Mouse (Mus musculus) left cerebral cortex, postnatal 10 days (tissue): ENCODE measurements around the gene Ddah2. TPM values are rescaled to one million over a fixed set of nuclear protein-coding genes. Genes with fewer than 3 reads are reported as not detected.

Source experiments
- DNase-seq, 2 experiments: peaks; one replicate each; pipeline ENCODE4 v3.0.0; 2021 to 2022; ENCODE audit warnings: low spot score in 2 of 2, mixed read lengths in 1 of 2; ENCODE audit errors: extremely low spot score in 1 of 2
- intact Hi-C: fragments of 180-260 bp; cut with DNase I; formaldehyde crosslinking; loops from one replicate; pipeline ENCODE4 v1.15.1; 2025
- total RNA-seq, 2 experiments: library from RNA; stranded (reverse); gene quantifications; 2 replicates each; pipeline ENCODE4 v1.2.3; 2021

Ddah2 gene
- total RNA-seq, 2 experiments from 2014 or later = 26.3 to 31.1 TPM

DNA sequence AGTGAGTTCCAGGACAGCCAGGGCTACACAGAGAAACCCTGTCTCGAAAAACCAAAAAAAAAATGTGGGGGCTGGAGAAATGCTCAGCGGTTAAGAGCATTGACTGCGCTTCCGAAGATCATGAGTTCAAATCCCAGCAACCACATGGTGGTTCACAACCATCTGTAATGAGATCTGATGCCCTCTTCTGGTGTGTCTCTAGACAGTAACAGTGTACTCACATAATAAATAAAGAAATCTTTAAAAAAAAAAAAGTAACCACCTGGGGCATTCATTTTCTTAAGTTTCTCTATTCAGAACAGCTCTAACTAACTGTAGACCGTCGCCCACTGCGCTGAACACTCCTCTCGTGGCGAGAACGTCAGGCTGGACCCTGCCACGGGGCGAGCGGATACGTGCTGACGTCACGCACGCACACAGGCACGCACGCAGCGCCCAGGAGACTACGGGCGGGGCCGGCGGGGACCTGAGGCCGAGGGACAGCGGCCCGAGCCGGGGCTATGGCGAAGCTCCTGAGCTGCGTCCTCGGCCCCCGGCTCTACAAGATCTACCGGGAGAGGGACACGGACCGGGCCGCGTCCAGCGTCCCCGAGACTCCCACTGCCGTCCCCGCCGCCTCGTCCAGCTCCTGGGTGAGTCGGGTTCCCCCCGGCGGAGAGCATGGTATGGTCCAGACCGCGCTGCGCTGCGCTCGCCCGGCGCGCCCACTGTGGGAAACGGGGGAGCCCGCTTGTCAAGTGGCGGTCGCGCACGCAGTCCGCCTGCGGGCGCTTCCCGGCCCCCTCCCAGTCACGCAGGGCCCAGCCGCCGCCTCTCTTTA lies 30.2 kb downstream of the Ddah2 start, which contains the start of gene Abhd16a:
Gene Abhd16a (plus strand): TSS at position 439 of the 820 bp plus-strand sequence.
- peak; percentile 93 to 97 for DNase-seq
- intact Hi-C loops = no loop called here

DNA sequence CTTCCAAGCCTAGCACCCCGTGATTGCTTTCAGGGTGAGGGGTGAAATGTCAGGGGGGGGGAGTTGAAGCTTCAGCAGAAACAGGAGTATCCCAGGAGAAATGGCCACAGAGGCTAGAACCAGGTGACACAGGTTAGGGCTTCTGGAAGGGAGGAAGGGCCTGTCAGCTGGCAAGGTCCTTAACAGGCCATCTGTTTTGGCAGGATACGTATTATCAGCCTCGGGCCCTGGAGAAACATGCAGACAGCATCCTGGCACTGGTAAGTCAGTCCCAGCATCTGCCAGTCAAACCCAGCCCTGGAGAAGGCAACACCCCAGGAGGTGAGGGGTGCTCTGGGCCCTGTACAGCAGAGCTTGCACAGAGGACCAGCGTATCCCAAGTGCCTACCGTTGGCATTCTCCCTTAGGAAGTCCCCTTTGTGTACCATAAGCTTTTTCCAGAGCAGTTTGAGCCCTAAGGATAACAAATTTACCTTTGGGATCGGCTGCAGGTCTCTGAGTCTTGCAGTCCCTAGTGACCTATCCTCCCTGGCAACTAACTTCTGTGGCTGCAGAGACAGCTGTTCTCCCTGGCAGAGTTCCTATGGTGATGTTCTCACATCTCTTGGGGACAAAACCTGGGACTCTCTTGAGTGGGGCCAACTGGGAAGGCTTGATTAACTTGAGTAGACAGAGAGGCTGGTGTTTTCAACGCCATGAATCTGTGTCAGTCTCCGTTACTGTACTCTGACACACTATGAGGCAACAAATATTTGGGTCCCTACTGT lies 31.5 kb downstream of the Ddah2 start:
- intact Hi-C loops = no loop called here
- DNase-seq = no peak

DNA sequence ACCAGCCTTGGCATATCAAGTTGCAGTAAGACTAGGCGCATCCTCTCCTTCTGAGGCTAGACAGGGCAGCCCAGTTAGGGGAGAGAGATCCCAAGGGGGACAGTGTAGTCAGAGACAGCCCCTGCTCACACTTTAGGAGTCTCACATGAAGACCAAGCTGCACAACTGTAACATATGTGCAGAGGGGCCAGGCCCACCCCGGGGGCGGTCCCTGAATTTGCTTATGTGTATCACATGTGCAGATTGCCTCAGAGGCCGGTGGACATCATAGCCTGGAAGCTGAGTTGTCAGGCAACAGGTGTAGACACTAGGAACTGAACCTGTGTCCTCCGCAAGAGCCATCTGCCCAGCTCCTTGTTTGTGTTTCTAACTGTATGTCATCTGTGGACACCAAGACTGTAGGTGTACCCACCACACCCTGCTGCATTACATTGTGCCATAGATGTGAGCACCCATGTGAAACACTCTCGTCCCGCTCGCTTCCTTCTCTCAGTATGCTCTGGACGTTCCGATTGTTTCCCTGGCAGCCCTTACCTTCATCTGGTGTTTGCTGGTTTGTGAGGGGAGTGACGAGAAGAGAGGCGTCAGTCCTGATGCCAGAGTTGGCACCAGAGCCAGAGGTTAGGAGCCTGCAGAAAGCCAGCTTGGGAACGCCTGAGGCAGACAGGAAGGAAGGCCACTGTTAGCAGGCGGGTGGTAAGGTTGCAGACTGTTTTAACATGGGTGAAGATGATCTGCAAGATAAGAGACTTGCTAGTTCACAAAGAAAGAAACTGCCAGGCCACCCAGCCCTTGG lies 33.8 kb downstream of the Ddah2 start:
- intact Hi-C loops = no loop called here
- no peak for DNase-seq

DNA sequence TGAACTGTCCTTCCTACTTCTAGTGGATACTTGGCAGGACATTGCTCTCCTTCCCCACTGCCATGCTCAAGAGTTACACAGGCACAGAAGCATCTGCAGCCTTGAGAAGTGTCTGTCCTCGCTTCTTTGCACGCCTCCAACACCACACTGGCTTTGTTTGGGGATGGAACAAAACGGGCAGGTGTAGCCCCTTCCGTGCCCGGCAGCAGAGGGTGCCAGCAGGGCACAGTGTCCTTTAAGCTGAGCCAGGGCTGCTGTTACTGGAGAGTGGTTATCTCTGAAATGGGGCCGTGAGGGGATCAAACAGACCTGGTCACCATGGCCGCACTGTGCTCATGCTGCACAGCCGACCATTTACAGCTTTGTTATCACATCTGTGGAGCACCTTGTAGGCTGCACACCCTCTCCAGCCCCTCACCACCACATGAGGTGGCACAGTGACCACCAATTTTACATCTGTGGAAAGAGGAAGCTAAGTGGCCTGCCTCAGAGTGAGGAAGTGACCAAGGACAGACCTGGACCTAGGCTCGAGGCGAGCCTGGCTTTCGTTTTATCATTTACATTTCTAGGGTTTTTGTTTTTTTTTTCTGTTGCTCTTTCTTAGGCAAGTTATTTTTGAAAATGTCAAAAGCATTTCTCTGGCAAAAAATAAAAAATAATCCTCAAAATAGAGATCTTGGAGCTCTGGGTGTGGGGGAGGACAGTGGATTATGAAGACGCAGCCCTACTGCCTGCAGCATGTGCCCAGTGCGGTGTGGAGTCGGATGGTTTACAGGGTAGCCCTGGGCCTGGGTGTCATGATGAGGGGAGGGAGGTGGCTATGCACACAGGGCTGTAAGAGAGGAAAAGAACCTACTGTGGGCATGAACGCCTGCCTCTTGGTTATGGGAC lies 35.9 kb downstream of the Ddah2 start:
- no peak for DNase-seq
- intact Hi-C loops = loop anchor here (5.0 kb wide), 1 partner anchor 77 kb away; the partner anchor contains the start of gene Vwa7

DNA sequence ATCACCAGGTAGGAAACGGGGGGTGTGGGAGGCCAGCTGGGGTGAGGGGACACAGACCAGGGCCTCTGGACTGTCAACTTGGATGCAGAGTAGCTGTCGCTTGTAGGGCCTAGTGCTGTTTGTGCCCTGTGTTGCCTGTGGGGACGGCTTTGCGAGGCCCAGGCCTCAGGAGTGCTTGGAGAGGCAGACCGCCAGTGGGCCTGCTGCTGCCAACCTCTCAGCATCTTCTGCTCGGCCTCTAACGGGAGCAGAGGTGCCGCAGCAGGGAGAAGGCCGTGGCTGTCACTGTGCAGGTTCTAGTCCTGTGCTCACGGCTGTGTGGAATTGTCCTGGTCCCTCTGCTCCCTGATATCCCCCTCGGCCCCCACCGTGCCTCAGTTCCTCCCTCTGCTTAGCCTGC lies 37.8 kb downstream of the Ddah2 start:
- intact Hi-C loops = loop anchor here (5.0 kb wide), 1 partner anchor 79 kb away; the partner anchor contains the start of gene Vwa7
- no peak for DNase-seq

DNA sequence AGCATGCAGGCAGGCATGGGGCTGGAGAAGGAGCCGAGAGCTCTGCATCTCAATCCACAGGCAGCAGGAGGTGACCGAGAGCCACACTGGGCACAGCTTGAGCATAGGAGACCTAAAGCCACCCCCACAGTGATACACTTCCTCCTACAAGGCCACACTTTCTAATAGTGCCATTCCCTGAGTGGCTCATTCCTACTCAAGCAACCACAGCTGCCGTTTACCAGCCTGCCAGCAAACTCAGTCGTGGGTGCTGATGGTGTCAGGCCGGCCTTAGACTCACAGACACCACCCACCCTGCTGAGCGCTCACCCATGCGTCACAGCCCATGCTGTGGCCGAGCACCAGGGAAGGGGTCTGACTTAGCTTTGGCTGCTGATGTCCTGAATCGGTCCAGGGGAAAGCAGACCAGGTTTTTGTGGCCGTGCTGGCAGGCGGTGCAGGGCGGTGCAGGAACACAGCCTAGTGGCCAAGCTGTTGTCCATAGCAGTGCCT lies 38.4 kb downstream of the Ddah2 start:
- intact Hi-C loops = loop anchor here (5.0 kb wide), 1 partner anchor 80 kb away; the partner anchor contains the start of gene Vwa7
- peak in 1 of 2 experiments; percentile 45 for DNase-seq

DNA sequence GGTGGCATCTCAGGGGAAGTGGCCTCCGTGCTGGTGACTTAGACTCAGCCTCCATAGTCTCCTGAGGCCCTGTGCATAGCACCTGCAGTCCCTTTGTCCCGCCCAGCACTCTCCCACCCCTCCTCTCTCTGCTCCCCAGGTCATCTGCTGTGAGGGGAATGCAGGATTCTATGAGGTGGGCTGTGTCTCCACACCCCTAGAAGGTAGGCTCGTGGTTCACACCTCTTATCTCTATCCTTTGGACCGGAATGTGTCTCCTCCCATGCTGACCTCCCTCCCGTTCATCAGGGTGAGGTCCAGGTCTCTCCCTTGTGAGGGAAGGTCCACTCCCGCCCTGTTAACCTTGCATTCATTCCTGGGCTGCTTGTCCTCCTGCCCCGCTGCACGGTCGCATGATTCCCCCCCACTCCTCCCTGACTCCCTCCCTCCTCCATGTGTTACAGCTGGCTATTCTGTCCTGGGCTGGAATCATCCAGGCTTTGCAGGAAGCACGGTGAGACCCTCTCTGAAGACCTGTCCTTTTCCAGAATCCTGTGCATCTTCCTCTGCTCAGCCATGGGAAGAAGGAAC lies 41.4 kb downstream of the Ddah2 start:
- intact Hi-C loops = no loop called here
- no peak for DNase-seq

DNA sequence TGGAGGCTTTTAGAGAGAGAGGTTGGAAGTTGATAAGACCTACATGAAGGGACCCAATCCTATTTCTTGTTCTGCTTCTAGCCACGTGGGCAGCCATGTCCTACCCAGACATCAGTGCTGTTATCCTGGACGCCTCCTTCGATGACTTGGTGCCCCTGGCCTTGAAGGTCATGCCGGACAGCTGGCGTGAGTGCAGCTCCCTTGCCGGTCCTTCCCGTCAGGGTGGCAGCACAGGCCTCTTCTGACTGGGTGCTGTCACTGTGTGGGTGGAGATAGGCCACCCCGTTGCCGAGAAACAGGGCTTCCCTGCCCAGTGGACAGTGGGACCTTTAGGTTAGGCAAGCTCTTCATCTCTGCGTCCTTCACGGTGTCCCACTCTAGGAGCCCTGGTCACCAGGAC lies 42.3 kb downstream of the Ddah2 start:
- DNase-seq = no peak
- intact Hi-C loops = no loop called here

DNA sequence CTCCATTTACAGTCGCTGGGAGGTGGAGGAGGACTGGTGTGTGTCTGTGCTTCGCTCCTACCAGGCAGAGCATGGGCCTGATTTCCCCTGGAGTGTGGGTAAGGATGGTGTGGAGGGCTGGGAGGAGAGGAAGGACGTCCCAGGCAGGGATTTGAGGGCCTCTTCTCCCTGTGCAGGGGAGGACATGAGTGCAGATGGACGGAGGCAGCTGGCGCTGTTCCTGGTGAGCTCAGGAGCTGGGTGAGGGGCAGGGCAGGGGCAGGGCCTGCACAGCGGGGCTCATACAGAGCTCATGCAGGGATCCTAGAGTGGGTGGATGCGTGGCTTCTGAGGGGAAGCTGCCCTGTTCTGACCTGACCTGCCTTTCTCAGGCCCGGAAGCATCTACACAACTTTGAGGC lies 43.5 kb downstream of the Ddah2 start:
- no peak for DNase-seq
- intact Hi-C loops = no loop called here

DNA sequence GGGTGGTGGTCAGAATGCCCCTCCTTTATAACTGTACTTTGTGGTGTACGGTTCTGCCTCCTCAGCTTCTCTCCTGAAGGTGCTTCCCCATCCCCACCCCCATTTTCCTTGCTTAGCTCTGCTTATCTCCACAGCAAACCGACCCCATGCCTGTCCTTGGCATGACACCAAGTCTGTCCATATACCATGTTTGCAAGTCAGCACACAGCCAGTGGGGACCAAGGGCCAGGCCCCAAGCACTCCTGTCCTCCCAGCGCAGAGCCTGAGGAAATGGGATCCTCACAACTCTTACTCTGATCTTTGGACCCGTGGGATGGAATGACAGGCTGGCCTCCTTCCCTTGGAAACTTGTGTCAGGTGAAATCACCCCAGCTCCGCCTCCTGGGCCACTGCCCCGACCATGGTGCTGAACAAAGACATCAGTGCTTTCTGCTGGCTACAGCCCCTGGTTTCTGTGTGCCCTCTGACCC lies 44.4 kb downstream of the Ddah2 start:
- intact Hi-C loops = no loop called here
- no peak for DNase-seq

DNA sequence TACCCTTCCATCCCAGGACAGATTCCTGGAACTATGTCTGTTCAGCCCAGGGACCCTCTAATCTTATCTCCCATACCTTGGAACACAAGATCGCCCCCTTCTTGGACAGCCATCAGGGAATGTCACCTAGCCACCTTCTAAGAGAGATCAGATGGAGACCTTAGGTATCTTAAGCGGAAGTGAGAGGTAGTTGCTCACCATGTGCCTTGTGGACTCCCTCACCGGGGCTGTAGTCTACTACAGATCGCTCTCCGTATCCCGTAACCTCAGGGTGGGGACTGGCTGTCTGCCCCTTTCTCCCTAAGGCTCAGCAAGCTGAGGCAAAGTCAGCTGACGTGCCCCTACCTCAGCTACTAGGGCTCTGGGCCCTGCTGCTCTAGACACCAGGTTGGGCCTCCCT lies 45.2 kb downstream of the Ddah2 start:
- intact Hi-C loops = no loop called here
- no peak for DNase-seq

DNA sequence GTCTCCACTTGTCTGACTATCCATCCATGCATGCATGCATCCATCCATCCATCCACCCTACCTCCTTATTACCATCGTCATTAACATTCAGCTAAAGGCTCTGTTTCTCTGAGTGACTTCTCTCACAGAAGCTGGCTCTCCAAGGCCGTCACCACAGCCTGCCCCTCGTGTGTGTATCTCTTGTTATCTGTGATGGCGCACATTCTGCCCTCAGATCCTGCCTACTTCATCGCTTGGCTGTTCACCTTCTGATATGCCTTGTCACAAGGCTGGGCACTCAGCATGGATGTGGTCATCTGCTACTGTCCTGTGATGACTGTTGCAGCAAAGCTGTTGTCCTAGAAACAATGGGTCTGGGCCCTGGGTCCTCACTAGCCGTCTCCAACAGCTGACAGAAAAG lies 45.9 kb downstream of the Ddah2 start:
- DNase-seq = no peak
- intact Hi-C loops = loop anchor here (5.0 kb wide), 1 partner anchor 82 kb away; no protein-coding TSS in a partner anchor

DNA sequence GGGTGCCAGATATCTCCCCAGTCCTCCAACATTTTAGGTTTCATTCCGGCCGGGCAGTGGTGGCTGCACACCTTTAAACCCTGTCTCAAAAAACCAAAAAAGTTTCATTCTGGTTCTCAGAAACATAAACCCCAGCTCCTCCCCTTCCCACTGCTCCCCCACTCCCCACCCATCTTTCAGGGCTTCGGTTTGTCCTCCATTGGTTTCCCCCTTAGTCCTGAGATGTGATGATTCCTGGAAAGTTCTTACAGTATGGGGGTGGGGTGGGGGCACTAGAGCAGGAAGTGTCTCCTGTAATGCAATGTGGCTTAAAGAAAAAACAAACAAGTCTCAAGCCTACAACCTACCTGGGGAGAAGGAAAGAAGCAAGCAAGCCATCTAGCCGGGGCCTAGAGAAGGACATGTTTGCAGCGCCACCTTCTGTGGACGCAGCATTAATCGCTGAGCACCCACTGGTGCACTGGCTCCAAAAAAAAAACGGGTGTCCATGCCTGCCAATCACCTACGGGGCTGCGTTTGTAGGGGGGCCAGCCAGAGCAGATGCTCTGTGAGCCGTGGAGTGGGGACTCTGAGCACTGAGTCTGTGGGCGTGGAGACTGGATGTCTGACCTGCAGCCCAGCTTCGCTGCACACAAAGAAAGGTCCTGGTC lies 47.0 kb downstream of the Ddah2 start:
- intact Hi-C loops = loop anchor here (5.0 kb wide), 1 partner anchor 84 kb away; no protein-coding TSS in a partner anchor
- DNase-seq = no peak

DNA sequence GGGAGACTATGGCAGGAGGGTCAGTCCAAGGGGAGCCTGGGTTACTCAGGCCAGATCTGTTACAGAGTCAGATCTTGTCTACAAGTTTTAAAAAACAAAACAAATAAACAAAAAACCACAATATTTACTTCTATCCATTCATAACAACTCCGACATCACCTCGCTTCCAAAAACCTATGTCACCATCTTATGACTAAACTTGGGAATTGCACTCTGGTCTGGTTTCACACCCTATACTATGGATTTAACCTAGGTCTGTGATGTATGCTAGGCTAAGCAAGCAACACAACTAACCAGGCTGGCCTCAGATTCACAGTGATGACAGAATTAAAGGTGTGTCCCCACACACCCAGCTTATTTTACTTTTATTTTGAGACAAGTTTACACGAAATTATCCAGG lies 47.7 kb downstream of the Ddah2 start:
- intact Hi-C loops = loop anchor here (5.0 kb wide), 1 partner anchor 84 kb away; no protein-coding TSS in a partner anchor
- no peak for DNase-seq

DNA sequence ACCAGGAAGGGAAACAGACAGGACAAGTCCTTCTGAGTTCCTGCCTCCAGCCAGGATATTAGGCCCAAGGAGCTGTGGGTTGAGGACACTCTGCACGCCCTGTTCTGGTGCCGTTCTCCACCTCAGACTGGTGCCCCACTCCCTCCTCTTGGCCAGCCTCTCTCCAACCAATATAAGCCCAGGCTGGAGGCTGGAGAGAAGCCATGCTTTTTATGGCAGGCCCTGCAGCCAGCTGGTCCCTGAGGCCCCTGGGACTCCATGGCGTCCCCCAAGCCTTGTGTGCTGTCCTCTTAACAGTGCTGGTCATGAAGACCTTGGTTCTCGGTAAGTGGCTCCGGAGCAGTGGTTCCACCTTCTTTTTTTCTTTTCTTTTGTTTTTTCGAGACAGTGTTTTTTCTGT lies 49.3 kb downstream of the Ddah2 start, which contains the start of gene Ly6g5c:
Gene Ly6g5c (plus strand): TSS at position 183 of the 400 bp plus-strand sequence.
- intact Hi-C loops = loop anchor here (5.0 kb wide), 1 partner anchor 86 kb away; no protein-coding TSS in a partner anchor
- no peak for DNase-seq
